Mouse (Mus musculus): ENCODE data around the gene Il13. TPM values are rescaled to one million over a fixed set of nuclear protein-coding genes. Genes with fewer than 3 reads are reported as not detected.

Gene Il13
- not detected in 2 replicates for polyA plus RNA-seq (2016; fragmentation: Nextera tagmentation; extraction: Ambion mirVana)

- H3K9me3 ChIP-seq (replicated peaks) = no peaks in the 10 kb centered on the region
- 93% methylated on average over 8 of the region's 8 CpGs for WGBS
Observed at GRCm38 (mm10) chr11:53634556-53634955, at the start of gene Il13. TSS of gene Il13 (minus strand) at chr11:53634702.

GRCm38 (mm10) chr11:53682994-53683530 is 48.6 kb upstream of the Il13 start:
- peaks cover 71% of the 10 kb centered on the region for H3K36me3 ChIP-seq
- H3K27ac ChIP-seq (replicated peaks) = no peak overlapping the region
- H3K4me3 ChIP-seq = no peak overlapping the region
- DNase-seq (ENCODE audit: low spot score) = no peak
- H3K9me3 ChIP-seq (replicated peaks) = no peaks in the 10 kb centered on the region
- 95% methylated on average over 9 of the region's 9 CpGs for WGBS
- H3K4me1 ChIP-seq = no peaks in the 10 kb centered on the region
- no peaks in the 10 kb centered on the region for H3K27me3 ChIP-seq (ENCODE audit: low read depth, poor library complexity, severe bottlenecking)

More at GRCm38 (mm10) chr11:53634556-53634955, at the start of gene Il13:
- Histone ChIP-seq H3K27ac (replicated peaks) (no peak within 1 kb of the TSS), H3K27me3 (ENCODE audit: low read depth, poor library complexity, severe bottlenecking) (peaks cover 51% of the 10 kb centered on the region), H3K36me3 (no peaks in the 10 kb centered on the region), H3K4me3 (no peak within 1 kb of the TSS), H3K4me1 (peaks cover 14% of the 10 kb centered on the region)
- no peak for DNase-seq (ENCODE audit: low spot score)

GRCm38 (mm10) chr11:53682170-53682569 is 47.7 kb upstream of the Il13 start:
- Histone ChIP-seq H3K27me3 (ENCODE audit: low read depth, poor library complexity, severe bottlenecking) (no peaks in the 10 kb centered on the region), H3K9me3 (replicated peaks) (no peaks in the 10 kb centered on the region), H3K4me1 (no peaks in the 10 kb centered on the region), H3K27ac (replicated peaks) (no peak overlapping the region), H3K36me3 (peaks cover 75% of the 10 kb centered on the region), H3K4me3 (no peak overlapping the region)
- no peak for DNase-seq (ENCODE audit: low spot score)
- WGBS = 90% methylated on average over 2 of the region's 2 CpGs

- no peaks in the 10 kb centered on the region for H3K4me1 ChIP-seq
- peaks cover 76% of the 10 kb centered on the region for H3K36me3 ChIP-seq
- no peaks in the 10 kb centered on the region for H3K27me3 ChIP-seq (ENCODE audit: low read depth, poor library complexity, severe bottlenecking)
- H3K9me3 ChIP-seq (replicated peaks) = no peaks in the 10 kb centered on the region
- H3K4me3 ChIP-seq = no peak overlapping the region
- 96% methylated on average over 2 of the region's 2 CpGs for WGBS
- DNase-seq (ENCODE audit: low spot score) = no peak
- no peak overlapping the region for H3K27ac ChIP-seq (replicated peaks)
Observed at GRCm38 (mm10) chr11:53681686-53682085, 47.2 kb upstream of the Il13 start.

GRCm38 (mm10) chr11:53680141-53680540 is 45.6 kb upstream of the Il13 start:
- no peaks in the 10 kb centered on the region for H3K4me1 ChIP-seq
- H3K36me3 ChIP-seq = peaks cover 89% of the 10 kb centered on the region
- WGBS = 88% methylated on average over 4 of the region's 4 CpGs
- H3K27me3 ChIP-seq (ENCODE audit: low read depth, poor library complexity, severe bottlenecking) = no peaks in the 10 kb centered on the region
- DNase-seq (ENCODE audit: low spot score) = no peak
- H3K4me3 ChIP-seq = no peak overlapping the region
- no peak overlapping the region for H3K27ac ChIP-seq (replicated peaks)
- no peaks in the 10 kb centered on the region for H3K9me3 ChIP-seq (replicated peaks)

- WGBS = 95% methylated on average over 4 of the region's 4 CpGs
- H3K9me3 ChIP-seq (replicated peaks) = no peaks in the 10 kb centered on the region
- peaks cover 90% of the 10 kb centered on the region for H3K36me3 ChIP-seq
- no peak overlapping the region for H3K27ac ChIP-seq (replicated peaks)
- H3K4me3 ChIP-seq = no peak overlapping the region
- H3K27me3 ChIP-seq (ENCODE audit: low read depth, poor library complexity, severe bottlenecking) = no peaks in the 10 kb centered on the region
- DNase-seq (ENCODE audit: low spot score) = no peak
- H3K4me1 ChIP-seq = no peaks in the 10 kb centered on the region
Observed at GRCm38 (mm10) chr11:53671414-53671813, 36.9 kb upstream of the Il13 start.

- Histone ChIP-seq H3K27ac (replicated peaks) (no peak overlapping the region), H3K4me3 (no peak overlapping the region), H3K36me3 (peaks cover 42% of the 10 kb centered on the region), H3K27me3 (ENCODE audit: low read depth, poor library complexity, severe bottlenecking) (no peaks in the 10 kb centered on the region), H3K9me3 (replicated peaks) (no peaks in the 10 kb centered on the region), H3K4me1 (no peaks in the 10 kb centered on the region)
- DNase-seq (ENCODE audit: low spot score) = no peak
- WGBS = 91% methylated on average over 5 of the region's 5 CpGs
Observed at GRCm38 (mm10) chr11:53664091-53664490, 29.6 kb upstream of the Il13 start.

GRCm38 (mm10) chr11:53662794-53663674 is 28.5 kb upstream of the Il13 start:
- Histone ChIP-seq H3K27me3 (ENCODE audit: low read depth, poor library complexity, severe bottlenecking) (no peaks in the 10 kb centered on the region), H3K4me3 (no peak overlapping the region), H3K27ac (replicated peaks) (no peak overlapping the region), H3K36me3 (peaks cover 32% of the 10 kb centered on the region), H3K9me3 (replicated peaks) (no peaks in the 10 kb centered on the region), H3K4me1 (no peaks in the 10 kb centered on the region)
- no peak for DNase-seq (ENCODE audit: low spot score)
- WGBS = 87% methylated on average over 14 of the region's 14 CpGs

- Histone ChIP-seq H3K27me3 (ENCODE audit: low read depth, poor library complexity, severe bottlenecking) (no peaks in the 10 kb centered on the region), H3K4me3 (no peak overlapping the region), H3K9me3 (replicated peaks) (no peaks in the 10 kb centered on the region), H3K27ac (replicated peaks) (no peak overlapping the region), H3K36me3 (peaks cover 25% of the 10 kb centered on the region), H3K4me1 (no peaks in the 10 kb centered on the region)
- no peak for DNase-seq (ENCODE audit: low spot score)
- 90% methylated on average over 6 of the region's 6 CpGs for WGBS
Observed at GRCm38 (mm10) chr11:53657828-53658227, 23.3 kb upstream of the Il13 start.

- 88% methylated on average over 8 of the region's 8 CpGs for WGBS
- Histone ChIP-seq H3K27ac (replicated peaks) (no peak overlapping the region), H3K4me3 (no peak overlapping the region), H3K27me3 (ENCODE audit: low read depth, poor library complexity, severe bottlenecking) (no peaks in the 10 kb centered on the region), H3K4me1 (no peaks in the 10 kb centered on the region), H3K36me3 (peaks cover 26% of the 10 kb centered on the region), H3K9me3 (replicated peaks) (no peaks in the 10 kb centered on the region)
- no peak for DNase-seq (ENCODE audit: low spot score)
Observed at GRCm38 (mm10) chr11:53657381-53657780, 22.9 kb upstream of the Il13 start.

- Histone ChIP-seq H3K27ac (replicated peaks) (no peak overlapping the region), H3K4me1 (no peaks in the 10 kb centered on the region), H3K9me3 (replicated peaks) (no peaks in the 10 kb centered on the region), H3K27me3 (ENCODE audit: low read depth, poor library complexity, severe bottlenecking) (no peaks in the 10 kb centered on the region), H3K4me3 (no peak overlapping the region), H3K36me3 (peaks cover 33% of the 10 kb centered on the region)
- 94% methylated on average over 9 of the region's 9 CpGs for WGBS
- DNase-seq (ENCODE audit: low spot score) = no peak
Observed at GRCm38 (mm10) chr11:53656558-53657202, 22.2 kb upstream of the Il13 start.

GRCm38 (mm10) chr11:53655043-53655442 is 20.5 kb upstream of the Il13 start:
- peaks cover 50% of the 10 kb centered on the region for H3K36me3 ChIP-seq
- no peaks in the 10 kb centered on the region for H3K9me3 ChIP-seq (replicated peaks)
- H3K27ac ChIP-seq (replicated peaks) = no peak overlapping the region
- 90% methylated on average over 5 of the region's 5 CpGs for WGBS
- no peaks in the 10 kb centered on the region for H3K4me1 ChIP-seq
- no peak for DNase-seq (ENCODE audit: low spot score)
- H3K27me3 ChIP-seq (ENCODE audit: low read depth, poor library complexity, severe bottlenecking) = no peaks in the 10 kb centered on the region
- no peak overlapping the region for H3K4me3 ChIP-seq

- WGBS = 96% methylated on average over 2 of the region's 2 CpGs
- Histone ChIP-seq H3K27me3 (ENCODE audit: low read depth, poor library complexity, severe bottlenecking) (no peaks in the 10 kb centered on the region), H3K4me3 (no peak overlapping the region), H3K9me3 (replicated peaks) (no peaks in the 10 kb centered on the region), H3K27ac (replicated peaks) (no peak overlapping the region), H3K4me1 (no peaks in the 10 kb centered on the region), H3K36me3 (peaks cover 56% of the 10 kb centered on the region)
- no peak for DNase-seq (ENCODE audit: low spot score)
Observed at GRCm38 (mm10) chr11:53652427-53652826, 17.9 kb upstream of the Il13 start.

Data from midbrain, embryonic 10.5 days (tissue).